Mouse (Mus musculus) layer of hippocampus, adult 9-10 months (tissue): ENCODE measurements around the gene Ublcp1.

Experiments
- DNase-seq: peaks from one replicate; pipeline ENCODE4 v3.0.0; 2022; ENCODE audit warnings: low spot score

Gene Ublcp1

DNA sequence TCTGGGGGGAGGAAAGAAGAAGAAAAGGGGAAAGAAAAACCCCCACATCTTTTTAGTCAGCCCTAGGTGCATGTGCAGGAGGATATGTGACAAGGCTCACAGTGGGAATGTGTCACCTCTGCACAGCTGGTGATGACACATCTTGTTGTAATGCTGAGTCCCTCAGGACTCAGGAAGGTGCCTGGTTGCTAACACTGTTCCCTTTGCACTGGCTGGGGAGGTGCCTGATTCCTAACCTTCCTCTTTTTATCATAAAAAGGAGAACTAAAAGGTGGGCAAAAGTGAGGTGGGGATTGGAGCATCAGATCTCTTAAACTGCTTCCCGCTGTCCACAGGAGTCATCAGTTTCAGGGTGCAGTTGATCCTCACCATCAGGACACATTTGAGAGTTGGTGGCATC is 52.9 kb downstream of the Ublcp1 start:
- no peak for DNase-seq

DNA sequence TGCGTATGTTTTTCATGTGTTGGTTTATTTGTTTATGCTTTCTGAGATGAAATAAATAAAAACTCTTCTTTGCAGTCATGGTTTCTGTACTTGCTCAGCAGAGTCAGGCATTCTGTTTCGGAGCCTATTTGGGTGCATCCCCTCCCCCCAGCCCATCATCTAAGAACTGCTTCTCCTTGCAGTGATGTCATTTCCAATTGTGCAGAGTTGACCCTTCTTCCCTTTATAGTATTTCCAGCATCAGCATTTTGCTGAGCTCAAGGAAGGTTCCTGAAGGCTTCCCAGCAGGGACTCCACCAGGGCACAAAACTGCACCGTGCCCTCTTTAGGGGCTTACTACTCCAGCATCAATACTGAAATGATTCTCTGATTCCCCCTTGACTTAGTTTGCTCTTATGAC is 55.7 kb downstream of the Ublcp1 start:
- DNase-seq, result no peak

DNA sequence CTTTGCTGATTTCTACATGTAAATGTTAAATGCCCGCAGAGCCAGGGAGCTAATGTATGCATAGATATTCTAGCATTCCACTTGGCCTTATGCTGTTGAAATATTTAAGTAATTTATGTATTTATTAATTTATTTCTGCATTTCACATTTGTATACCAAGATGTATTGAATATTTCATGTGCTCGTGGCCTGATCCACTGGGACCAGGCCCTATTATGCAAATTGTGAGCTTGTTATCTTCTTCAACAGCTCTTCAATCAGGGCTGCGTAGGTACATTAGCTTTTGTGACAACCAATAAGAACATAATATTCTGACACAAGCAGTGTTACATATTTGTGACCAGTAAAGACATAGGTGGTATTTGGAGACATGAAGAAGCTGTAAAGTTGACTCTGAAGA is 56.9 kb downstream of the Ublcp1 start:
- DNase-seq, result no peak

DNA sequence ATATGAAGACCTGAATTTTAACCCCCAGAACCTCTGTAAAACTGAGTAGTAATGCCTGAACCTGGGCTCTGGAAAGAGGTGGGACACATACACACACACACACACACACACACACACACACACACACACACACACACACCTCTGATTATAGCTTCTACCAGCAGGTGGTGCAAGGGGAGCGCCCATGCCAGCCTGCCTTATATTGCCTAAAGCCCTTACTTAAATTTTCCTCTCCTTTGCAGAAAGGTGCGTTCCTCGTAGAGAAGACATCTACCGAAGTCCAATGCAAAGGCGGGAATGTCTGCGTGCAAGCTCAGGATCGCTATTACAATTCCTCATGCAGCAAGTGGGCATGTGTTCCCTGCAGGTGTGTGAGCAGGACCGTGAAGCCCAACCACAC is 58.0 kb downstream of the Ublcp1 start:
- DNase-seq, result no peak

DNA sequence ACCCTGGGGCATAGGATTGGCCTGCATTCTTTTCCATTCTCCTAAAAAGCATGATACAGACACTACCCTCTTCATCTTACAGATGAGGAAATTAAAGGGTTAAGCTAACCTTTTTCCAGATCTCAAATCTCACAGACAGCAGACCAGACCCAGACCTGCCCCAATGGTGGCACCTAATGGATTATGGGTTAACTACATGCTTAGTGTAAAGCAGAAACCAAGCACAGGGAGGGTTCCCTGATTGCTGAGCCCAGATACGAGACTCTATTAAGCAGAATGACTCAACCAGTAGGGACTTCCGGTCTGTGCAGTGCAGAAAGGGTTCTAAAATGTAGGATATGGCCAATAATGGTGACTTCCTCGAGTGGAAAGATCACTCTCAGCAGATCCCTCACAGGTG is 59.9 kb downstream of the Ublcp1 start:
- no peak for DNase-seq

DNA sequence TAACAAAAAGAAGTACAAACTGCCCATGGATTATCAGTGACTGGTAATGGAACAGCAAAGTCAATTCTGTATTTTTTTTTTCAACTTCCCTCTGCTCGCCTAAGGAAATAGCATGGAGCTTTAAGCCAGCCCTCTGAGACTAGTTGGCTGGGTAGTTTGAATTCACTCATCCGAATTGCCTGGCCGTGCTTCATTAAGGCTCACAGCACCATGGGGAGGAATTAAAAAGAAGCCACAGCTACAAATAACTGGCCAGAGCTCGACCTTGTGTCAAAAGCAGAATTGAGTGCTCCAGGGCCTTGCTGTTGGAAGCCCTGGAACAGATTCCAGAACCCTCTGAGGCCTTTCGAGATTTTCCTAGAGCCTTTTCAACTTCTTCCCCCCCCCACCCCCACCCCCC is 61.7 kb downstream of the Ublcp1 start:
- DNase-seq, result no peak

DNA sequence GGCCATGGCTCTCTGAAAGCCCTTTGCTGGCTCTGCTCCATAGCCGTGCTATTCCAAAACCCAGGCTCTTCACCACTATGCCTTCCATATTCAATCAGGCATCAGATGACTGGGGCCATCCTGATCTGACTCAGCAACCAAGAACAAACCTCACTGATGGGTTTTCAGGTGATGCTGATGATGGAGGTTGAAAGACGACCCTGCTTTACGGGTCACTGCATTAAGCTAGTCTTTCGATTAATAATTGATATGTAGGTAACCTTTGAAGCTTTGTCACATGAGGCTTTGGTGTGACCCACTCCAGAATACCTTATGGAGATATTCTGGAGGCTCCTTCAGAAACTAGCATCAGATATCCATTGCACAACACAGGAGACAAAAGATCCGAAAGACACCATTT is 63.8 kb downstream of the Ublcp1 start:
- DNase-seq, result no peak

DNA sequence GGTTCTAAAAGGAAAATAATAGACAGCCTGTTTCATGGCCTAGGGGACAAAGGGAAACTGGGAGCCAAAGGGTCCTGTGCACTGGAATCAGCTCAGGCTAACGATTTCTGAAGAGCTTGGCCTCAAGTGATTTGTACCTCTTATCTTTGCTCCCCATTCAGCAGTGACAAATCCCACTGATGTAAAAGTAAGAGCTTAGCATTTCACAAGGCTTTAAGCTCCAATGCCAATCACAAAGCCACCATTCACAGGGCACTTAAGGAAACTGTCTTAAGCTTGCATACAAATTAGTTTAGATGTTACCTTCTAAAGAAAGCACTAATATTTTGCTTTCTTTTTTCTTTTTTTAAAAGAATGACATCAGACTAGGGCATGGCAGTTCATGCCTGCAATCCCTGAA is 64.3 kb downstream of the Ublcp1 start:
- no peak for DNase-seq

DNA sequence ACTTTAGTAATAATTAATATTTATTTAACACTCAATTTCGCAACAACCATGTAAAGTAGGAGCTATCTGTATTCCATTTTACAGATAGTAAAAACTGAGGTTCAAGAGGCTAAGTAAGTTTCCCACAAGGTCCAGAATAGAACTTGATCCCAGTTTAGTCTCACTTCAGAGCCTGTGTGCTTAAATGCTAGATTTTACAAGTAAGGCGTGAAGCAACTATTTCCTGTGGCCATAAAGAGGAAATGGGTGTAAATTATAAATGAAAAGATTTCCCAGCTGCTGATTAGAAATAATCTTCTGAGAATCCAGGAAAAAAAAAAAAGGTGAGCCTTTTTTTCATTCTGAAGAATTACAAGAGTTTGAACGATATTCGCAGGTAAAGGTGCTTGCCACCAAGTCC is 65.2 kb downstream of the Ublcp1 start:
- DNase-seq, result no peak
